Mouse (Mus musculus) liver, embryonic 15.5 days (tissue): ENCODE measurements around the gene Gm21970. TPM values are rescaled to one million over a fixed set of nuclear protein-coding genes. Genes with fewer than 3 reads are reported as not detected.

Experiments used
- ATAC-seq: fragments of 200-750 bp; cut with Nextera tagmentation; 2 replicates; pipeline ENCODE4 v1.8.0; 2017; ENCODE audit warnings: moderate number of reproducible peaks, mild to moderate bottlenecking, moderate library complexity; ENCODE audit not compliant: insufficient read depth
- H3K27ac ChIP-seq: fragments of 300-500 bp; sonication (generic); replicated peaks from 2 replicates; pipeline ENCODE4 v1.5.1; 2015; ENCODE audit warnings: mild to moderate bottlenecking, inconsistent platforms
- H3K27me3 ChIP-seq: fragments of 300-500 bp; sonication (generic); 2 replicates; pipeline ENCODE4 v1.6.1; 2015; ENCODE audit warnings: mild to moderate bottlenecking, inconsistent platforms
- H3K36me3 ChIP-seq: fragments of 300-500 bp; sonication (generic); replicated peaks from 2 replicates; pipeline ENCODE4 v1.6.1; 2015; ENCODE audit warnings: moderate library complexity, mild to moderate bottlenecking, inconsistent platforms
- H3K4me1 ChIP-seq: fragments of 300-500 bp; sonication (generic); replicated peaks from 2 replicates; pipeline ENCODE4 v1.6.1; 2015; ENCODE audit warnings: inconsistent platforms
- H3K4me2 ChIP-seq: fragments of 300-500 bp; sonication (generic); 2 replicates; pipeline ENCODE4 v1.6.1; 2015; ENCODE audit warnings: moderate library complexity, mild to moderate bottlenecking, inconsistent platforms
- H3K4me3 ChIP-seq: fragments of 300-500 bp; sonication (generic); replicated peaks from 2 replicates; pipeline ENCODE4 v1.5.1; 2015; ENCODE audit warnings: mild to moderate bottlenecking, inconsistent platforms
- H3K9ac ChIP-seq: fragments of 300-500 bp; sonication (generic); 2 replicates; pipeline ENCODE4 v1.6.1; 2015; ENCODE audit warnings: moderate library complexity, mild to moderate bottlenecking, inconsistent platforms
- H3K9me3 ChIP-seq: fragments of 300-500 bp; sonication (generic); replicated peaks from 2 replicates; pipeline ENCODE4 v1.6.1; 2016; ENCODE audit warnings: inconsistent platforms
- WGBS: fragments of 180-500 bp; shearing (Covaris S2); methylation state at CpG from one replicate; pipeline ENCODE4 v1.1.7; 2015; ENCODE audit warnings: mixed read lengths; ENCODE audit not compliant: insufficient replicate concordance; 5-methylcytosine and 5-hydroxymethylcytosine counted together
- polyA plus RNA-seq: library from polyadenylated mRNA; unstranded; fragments of >200 nt; fragmentation: Nextera tagmentation; extraction: Ambion mirVana; gene quantifications from 2 replicates; pipeline ENCODE4 v1.2.1, GENCODE M21; 2015

Gm21970 gene
- polyA plus RNA-seq, 1 experiment from 2014 or later, result 0.31 TPM

DNA sequence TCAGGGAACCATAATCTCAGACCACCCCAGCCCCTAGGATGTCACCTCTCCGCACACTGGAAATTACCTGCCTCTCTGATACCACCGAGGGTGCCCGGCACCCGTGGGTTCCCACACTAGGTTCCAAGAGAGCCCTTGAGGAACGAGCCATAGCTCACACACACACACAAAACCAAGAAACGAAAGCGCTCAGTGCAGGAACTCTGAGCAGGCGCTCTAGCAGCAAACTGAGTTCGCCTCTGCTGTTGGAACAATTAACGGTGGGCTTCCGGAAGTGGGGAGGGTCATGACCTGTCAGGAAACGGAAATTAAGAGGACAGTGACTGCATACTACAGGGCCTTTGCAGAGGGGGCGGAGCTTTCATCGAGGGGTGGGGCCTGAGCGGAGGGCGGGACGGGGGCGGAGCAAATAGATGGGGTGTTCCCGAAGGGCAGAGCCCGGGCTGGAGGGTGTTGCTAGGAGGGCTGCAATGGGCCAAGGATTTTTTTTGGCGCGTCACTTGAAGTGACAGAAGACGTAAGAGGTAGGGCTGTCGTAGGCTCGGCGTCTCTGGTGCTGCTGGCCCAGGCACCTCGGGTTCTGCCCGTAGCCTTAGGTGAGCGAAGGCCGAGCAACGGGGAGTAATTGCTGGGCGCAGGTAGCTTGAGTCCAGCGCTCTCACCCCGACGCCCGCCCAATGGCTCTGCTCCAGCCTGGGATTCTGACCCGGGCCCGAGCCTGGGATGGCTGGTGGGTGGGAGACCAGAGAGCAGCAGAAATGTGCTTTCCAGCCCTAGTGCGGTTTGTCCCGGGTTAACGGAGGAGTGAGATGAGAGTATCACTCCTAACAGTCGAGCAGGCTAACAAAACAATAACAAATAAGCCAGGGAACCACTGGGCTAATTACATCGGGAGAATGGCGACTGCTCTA lies 73.3 kb downstream of the Gm21970 start:
- peaks cover 29% of the 10 kb centered on the region for H3K36me3 ChIP-seq
- under 1% methylated on average over 44 of the region's 44 CpGs for WGBS
- peak overlapping the region; percentile 85 for H3K4me3 ChIP-seq
- H3K4me2 ChIP-seq, result peak overlapping the region; percentile 85
- peak overlapping the region; percentile 95 for H3K27ac ChIP-seq
- H3K9ac ChIP-seq, result peak overlapping the region; percentile 95
- ATAC-seq, result peak; percentile 96
- peaks cover 66% of the 10 kb centered on the region for H3K4me1 ChIP-seq
- no peaks in the 10 kb centered on the region for H3K27me3 ChIP-seq
- H3K9me3 ChIP-seq, result no peaks in the 10 kb centered on the region

- WGBS, result 47% methylated on average over 13 of the region's 13 CpGs
- H3K4me3 ChIP-seq, result peak overlapping the region; percentile 85
- no peaks in the 10 kb centered on the region for H3K9me3 ChIP-seq
- H3K9ac ChIP-seq, result peak overlapping the region; percentile 95
- peak overlapping the region; percentile 95 for H3K27ac ChIP-seq
- peak; percentile 34 for ATAC-seq
- peaks cover 62% of the 10 kb centered on the region for H3K4me1 ChIP-seq
- H3K4me2 ChIP-seq, result peak overlapping the region; percentile 85
- peaks cover 37% of the 10 kb centered on the region for H3K36me3 ChIP-seq
- H3K27me3 ChIP-seq, result no peaks in the 10 kb centered on the region
Measured at GRCm38 (mm10) chr16:91465505-91466240, 74.2 kb downstream of the Gm21970 start.

DNA sequence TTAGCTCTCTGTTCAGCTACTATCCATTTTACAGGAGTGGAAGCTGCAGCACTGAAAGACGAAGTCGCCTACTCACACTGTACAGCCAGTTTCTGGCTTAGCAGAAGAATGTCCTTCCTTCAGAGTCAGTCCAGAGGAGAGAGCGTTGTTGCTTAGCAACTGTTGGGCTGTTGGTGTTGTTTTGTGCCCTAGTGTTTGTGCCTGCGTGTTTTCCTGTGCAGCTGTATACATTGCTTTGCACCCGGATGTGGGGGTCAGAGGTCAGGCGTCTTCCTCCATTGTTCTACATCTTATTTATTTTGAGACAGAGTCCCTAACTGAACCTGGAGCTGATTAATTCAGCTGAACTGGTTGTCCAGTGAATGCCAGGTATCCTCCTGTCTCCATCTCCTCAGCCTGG lies 75.0 kb downstream of the Gm21970 start:
- Histone ChIP-seq H3K36me3 (peaks cover 44% of the 10 kb centered on the region), H3K27ac (peak overlapping the region; percentile 95), H3K9me3 (no peaks in the 10 kb centered on the region), H3K4me1 (peaks cover 63% of the 10 kb centered on the region), H3K27me3 (no peaks in the 10 kb centered on the region), H3K4me2 (peak overlapping the region; percentile 85), H3K9ac (peak overlapping the region; percentile 95), H3K4me3 (peak overlapping the region; percentile 85)
- WGBS, result 68% methylated on average over 6 of the region's 6 CpGs
- no peak for ATAC-seq

Other genes with a start within 250 kb of the Gm21970 start
- gene Olig2, start 166.3 kb upstream of the Gm21970 start, polyA plus RNA-seq, result not detected in 2 replicates
- gene Olig1, start 121.9 kb upstream of the Gm21970 start, polyA plus RNA-seq, result 0.05 TPM in 2 replicates
- gene Ifnar2, start 18.9 kb upstream of the Gm21970 start, polyA plus RNA-seq, result 86.9 and 90.8 TPM in 2 replicates
- 29.9 and 34.7 TPM in 2 replicates for gene Il10rb, start 14.4 kb downstream of the Gm21970 start, polyA plus RNA-seq
- gene Ifnar1, start 93.5 kb downstream of the Gm21970 start, polyA plus RNA-seq, result 19.4 and 21.6 TPM in 2 replicates
- gene Ifngr2, start 155.4 kb downstream of the Gm21970 start, polyA plus RNA-seq, result 16.1 and 17.1 TPM in 2 replicates
- 6.8 and 7.4 TPM in 2 replicates for gene Tmem50b, start 206.1 kb downstream of the Gm21970 start, polyA plus RNA-seq
- 1.7 and 2.1 TPM in 2 replicates for gene Dnajc28, start 227.3 kb downstream of the Gm21970 start, polyA plus RNA-seq